Comparison of ENCODE assay signal across 9 mouse cellular contexts in the genomic region with DNA sequence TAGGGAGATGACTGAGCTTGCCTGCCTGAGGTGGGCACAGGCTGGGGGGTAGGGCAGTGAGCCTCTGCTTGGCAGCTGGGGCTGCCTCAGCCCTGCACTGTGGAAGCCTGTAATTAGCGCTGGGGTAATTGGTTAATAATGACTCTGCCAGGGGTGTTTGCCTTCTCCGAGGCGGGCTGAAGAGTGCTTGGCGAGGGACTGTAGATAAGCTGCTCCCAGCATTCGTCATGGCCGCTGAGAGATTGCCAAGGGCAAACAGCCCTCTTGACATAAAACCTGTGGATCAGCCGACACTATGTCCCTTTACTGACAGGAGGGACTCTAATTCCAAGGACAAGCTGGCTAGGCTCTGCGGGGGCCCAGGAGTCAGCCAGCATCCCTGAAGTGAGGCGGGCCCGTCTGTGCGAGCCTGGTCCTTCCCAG. TPM values are rescaled to one million over a fixed set of nuclear protein-coding genes. Genes with fewer than 3 reads are reported as not detected.
DNase-seq lines count a peak whose midpoint lies in the region; ATAC-seq and TF ChIP-seq lines count a peak whose summit lies in the region.
"Had no signal": no experiment of that assay in that cellular context is flagged by ENCODE, and none has a peak within 500 bp of the region (broad histone marks: within the 10 kb centered on the region; RNA-seq: fewer than 3 reads in every experiment).

No protein-coding gene starts in this region.

- H3K4me2 ChIP-seq in heart, embryonic 14.5 days (ENCODE audit: low read length), result peak overlapping the region; percentile 37

- TF ChIP-seq CTCF in E14TG2a.4 (conservative IDR thresholded peaks at IDR 0.05; ENCODE audit: low read length), result no peak
- TF ChIP-seq CTCF in kidney, adult 2 months (conservative IDR thresholded peaks at IDR 0.05; ENCODE audit: insufficient read depth, insufficient read length, low read depth, low read length), result no peak

- no peak for TF ChIP-seq POLR2A in kidney, adult 2 months (IDR thresholded peaks at IDR 0.05; ENCODE audit: low read depth, low read length)

- no peak overlapping the region for H3K4me3 ChIP-seq in heart, embryonic 14.5 days (ENCODE audit: control insufficient read depth in 1 of 2, insufficient read depth in 1 of 2, low read depth in 1 of 2, low read length in 2 of 2)
- H3K4me3 ChIP-seq in E14TG2a.4 (replicated peaks; ENCODE audit: low read length), result 0 out of 2 replicates have a peak overlapping the region, but pooled peaks have one; percentile 77
- peak overlapping the region; percentile 27; the same call in 1 of the 2 replicates for H3K4me3 ChIP-seq in embryonic facial prominence, embryonic 10.5 days
- H3K4me3 ChIP-seq in limb, embryonic 10.5 days, result peak overlapping the region; percentile 25; the same call in 1 of the 2 replicates
- H3K4me3 ChIP-seq in kidney, adult 2 months (ENCODE audit: insufficient read depth, low read depth, low read length), result no peak overlapping the region

- intact Hi-C loops in heart, postnatal 25 days (cut with DNase I), result no loop called here

- ATAC-seq in heart, embryonic 14.5 days (ENCODE audit: insufficient number of reproducible peaks, insufficient read depth, low FRiP score, low read depth), result no peak

- peak overlapping the region; percentile 40; the same call in 1 of the 2 replicates for H3K9ac ChIP-seq in heart, embryonic 14.5 days (ENCODE audit: low read length)

- H3K9me3 ChIP-seq in heart, embryonic 14.5 days (ENCODE audit: control insufficient read depth, low read length), result no peaks in the 10 kb centered on the region
- H3K9me3 ChIP-seq in E14TG2a.4 (ENCODE audit: low read length), result no peaks in the 10 kb centered on the region
- no peaks in the 10 kb centered on the region for H3K9me3 ChIP-seq in embryonic facial prominence, embryonic 10.5 days
- H3K9me3 ChIP-seq in limb, embryonic 10.5 days (replicated peaks), result no peaks in the 10 kb centered on the region

- H3K27me3 ChIP-seq in heart, embryonic 14.5 days (ENCODE audit: control insufficient read depth, insufficient read depth, low read length), result peaks cover 56% of the 10 kb centered on the region
- peaks cover 51% of the 10 kb centered on the region for H3K27me3 ChIP-seq in E14TG2a.4 (ENCODE audit: insufficient read depth, low read length)
- peaks cover 72% of the 10 kb centered on the region for H3K27me3 ChIP-seq in embryonic facial prominence, embryonic 10.5 days (replicated peaks; ENCODE audit: low read depth, poor library complexity, severe bottlenecking)
- peaks cover 72% of the 10 kb centered on the region for H3K27me3 ChIP-seq in limb, embryonic 10.5 days (ENCODE audit: low read depth, poor library complexity, severe bottlenecking)
- H3K27me3 ChIP-seq in kidney, adult 2 months (replicated peaks; ENCODE audit: control insufficient read depth, insufficient read depth, low read length), result no peaks in the 10 kb centered on the region

- WGBS in heart, embryonic 14.5 days, result 13% methylated on average over 11 of the region's 11 CpGs
- 36% methylated on average over 11 of the region's 11 CpGs for WGBS in embryonic facial prominence, embryonic 10.5 days
- WGBS in limb, embryonic 10.5 days, result 29% methylated on average over 11 of the region's 11 CpGs
- WGBS in kidney, adult 2 months, result 31% methylated on average over 11 of the region's 11 CpGs

- no peak for DNase-seq in heart, postnatal 25 days (ENCODE audit: low spot score)
- DNase-seq in embryonic facial prominence, embryonic 10.5 days (ENCODE audit: low spot score), result no peak
- no peak for DNase-seq in limb, embryonic 10.5 days (ENCODE audit: low spot score)
- DNase-seq in gastrocnemius, adult 18-20 months (ENCODE audit: low spot score), result no peak
- no peak for DNase-seq in kidney, adult 2 months
- no peak for DNase-seq in adrenal gland, postnatal 36 days
- DNase-seq: kidney, adult 8-10 months had no signal

- peaks cover 28 to 47% of the 10 kb centered on the region in 2 experiments for H3K4me1 ChIP-seq in heart, embryonic 14.5 days (ENCODE audit: control insufficient read depth in 2 of 2, insufficient read depth in 2 of 2, low read length in 2 of 2)
- peaks cover 92% of the 10 kb centered on the region for H3K4me1 ChIP-seq in E14TG2a.4 (replicated peaks; ENCODE audit: low read depth, low read length)
- H3K4me1 ChIP-seq in embryonic facial prominence, embryonic 10.5 days, result peaks cover 59% of the 10 kb centered on the region
- peaks cover 52% of the 10 kb centered on the region for H3K4me1 ChIP-seq in limb, embryonic 10.5 days
- H3K4me1 ChIP-seq in kidney, adult 2 months (ENCODE audit: control insufficient read depth, insufficient read depth, low read length), result peaks cover 7% of the 10 kb centered on the region

- no peak overlapping the region for H3K27ac ChIP-seq in heart, embryonic 14.5 days (replicated peaks in 1 of 2; ENCODE audit: control insufficient read depth in 1 of 2, insufficient read depth in 1 of 2, low read depth in 2 of 2, low read length in 2 of 2)
- H3K27ac ChIP-seq in embryonic facial prominence, embryonic 10.5 days (replicated peaks), result no peak overlapping the region
- H3K27ac ChIP-seq in limb, embryonic 10.5 days, result no peak overlapping the region
- H3K27ac ChIP-seq in kidney, adult 2 months (ENCODE audit: insufficient read depth, low read depth, low read length), result no peak overlapping the region

- H3K36me3 ChIP-seq in heart, embryonic 14.5 days (ENCODE audit: control insufficient read depth, insufficient read depth, low read length), result peaks cover 15% of the 10 kb centered on the region
- H3K36me3 ChIP-seq in E14TG2a.4 (ENCODE audit: insufficient read depth, low read length), result peaks cover 25% of the 10 kb centered on the region
- peaks cover 60% of the 10 kb centered on the region for H3K36me3 ChIP-seq in embryonic facial prominence, embryonic 10.5 days (replicated peaks)
- H3K36me3 ChIP-seq in limb, embryonic 10.5 days, result peaks cover 22% of the 10 kb centered on the region
- H3K36me3 ChIP-seq in kidney, adult 2 months (ENCODE audit: control insufficient read depth, insufficient read depth, low read length), result no peaks in the 10 kb centered on the region

RNA-seq across cellular contexts. Expression of a gene that starts 4.0 kb away (rescaled TPM):
- 28.9 and 30.8 TPM in 2 replicates for polyA plus RNA-seq in heart, embryonic 14.5 days (2014; fragmentation: Nextera tagmentation; extraction: Ambion mirVana)
- total RNA-seq in heart, postnatal 25 days (2021), result 10 to 100 TPM; 11.4 to 13.8 TPM
- polyA plus RNA-seq in embryonic facial prominence, embryonic 10.5 days (2016; fragmentation: Nextera tagmentation; extraction: Ambion mirVana), result 53.7 and 56.2 TPM in 2 replicates
- 58.2 and 60.9 TPM in 2 replicates for polyA plus RNA-seq in limb, embryonic 10.5 days (2016; fragmentation: Nextera tagmentation; extraction: Ambion mirVana)
- total RNA-seq in gastrocnemius, adult 18-20 months (2021), result 1 to 10 TPM; 6.8 to 7.1 TPM
- polyA plus RNA-seq in kidney, adult 2 months (2012; rRNA removed), result 47.8 and 52.5 TPM in 2 replicates
- total RNA-seq in adrenal gland, postnatal 36 days (2021), result 10 to 100 TPM; 24.6 to 32.0 TPM

RNA-seq across cellular contexts. Expression of a gene that starts 12.9 kb away (rescaled TPM):
- 1.4 TPM in 2 replicates for polyA plus RNA-seq in heart, embryonic 14.5 days (2014; fragmentation: Nextera tagmentation; extraction: Ambion mirVana)
- total RNA-seq in heart, postnatal 25 days (2021), result 1 to 10 TPM; 1.3 to 1.6 TPM
- polyA plus RNA-seq in embryonic facial prominence, embryonic 10.5 days (2016; fragmentation: Nextera tagmentation; extraction: Ambion mirVana), result 5.0 and 5.5 TPM in 2 replicates
- 6.1 and 6.3 TPM in 2 replicates for polyA plus RNA-seq in limb, embryonic 10.5 days (2016; fragmentation: Nextera tagmentation; extraction: Ambion mirVana)
- under 1 TPM; 0.78 to 0.97 TPM for total RNA-seq in gastrocnemius, adult 18-20 months (2021)
- 9.1 and 12.2 TPM in 2 replicates for polyA plus RNA-seq in kidney, adult 2 months (2012; rRNA removed)
- 1 to 10 TPM; 2.2 to 3.3 TPM for total RNA-seq in adrenal gland, postnatal 36 days (2021)

RNA-seq across cellular contexts. Expression of a gene that starts 13.4 kb away (rescaled TPM):
- 1.4 and 1.6 TPM in 2 replicates for polyA plus RNA-seq in heart, embryonic 14.5 days (2014; fragmentation: Nextera tagmentation; extraction: Ambion mirVana)
- 1 to 10 TPM; 1.9 to 2.1 TPM for total RNA-seq in heart, postnatal 25 days (2021)
- 6.6 TPM in 2 replicates for polyA plus RNA-seq in embryonic facial prominence, embryonic 10.5 days (2016; fragmentation: Nextera tagmentation; extraction: Ambion mirVana)
- 5.4 and 6.6 TPM in 2 replicates for polyA plus RNA-seq in limb, embryonic 10.5 days (2016; fragmentation: Nextera tagmentation; extraction: Ambion mirVana)
- total RNA-seq in gastrocnemius, adult 18-20 months (2021), result 1 to 10 TPM; 3.4 to 4.1 TPM
- 24.7 and 25.1 TPM in 2 replicates for polyA plus RNA-seq in kidney, adult 2 months (2012; rRNA removed)
- 10 to 100 TPM; 11.0 to 13.7 TPM for total RNA-seq in adrenal gland, postnatal 36 days (2021)

RNA-seq across cellular contexts. Expression of a gene that starts 20.6 kb away (rescaled TPM):
- polyA plus RNA-seq in heart, embryonic 14.5 days (2014; fragmentation: Nextera tagmentation; extraction: Ambion mirVana), result 0.78 and 1.4 TPM in 2 replicates
- 1 to 10 TPM; 3.4 to 4.0 TPM for total RNA-seq in heart, postnatal 25 days (2021)
- 11.8 and 12.6 TPM in 2 replicates for polyA plus RNA-seq in embryonic facial prominence, embryonic 10.5 days (2016; fragmentation: Nextera tagmentation; extraction: Ambion mirVana)
- 0.90 and 2.9 TPM in 2 replicates for polyA plus RNA-seq in limb, embryonic 10.5 days (2016; fragmentation: Nextera tagmentation; extraction: Ambion mirVana)
- under 1 TPM; 0.18 to 0.31 TPM for total RNA-seq in gastrocnemius, adult 18-20 months (2021)
- 0.74 and 0.95 TPM in 2 replicates for polyA plus RNA-seq in kidney, adult 2 months (2012; rRNA removed)
- 1 to 10 TPM in 1 of 2 experiments, under 1 TPM in 1; 0.70 to 1.5 TPM for total RNA-seq in adrenal gland, postnatal 36 days (2021)

RNA-seq across cellular contexts. Expression of a gene that starts 24.1 kb away (rescaled TPM):
- 648 and 723 TPM in 2 replicates for polyA plus RNA-seq in heart, embryonic 14.5 days (2014; fragmentation: Nextera tagmentation; extraction: Ambion mirVana)
- total RNA-seq in heart, postnatal 25 days (2021), result 100 to 1,000 TPM; 703 to 732 TPM
- polyA plus RNA-seq in embryonic facial prominence, embryonic 10.5 days (2016; fragmentation: Nextera tagmentation; extraction: Ambion mirVana), result 1,079 and 1,119 TPM in 2 replicates
- 1,092 and 1,255 TPM in 2 replicates for polyA plus RNA-seq in limb, embryonic 10.5 days (2016; fragmentation: Nextera tagmentation; extraction: Ambion mirVana)
- 100 to 1,000 TPM; 703 to 778 TPM for total RNA-seq in gastrocnemius, adult 18-20 months (2021)
- 1,371 and 1,777 TPM in 2 replicates for polyA plus RNA-seq in kidney, adult 2 months (2012; rRNA removed)
- 1,000 to 10,000 TPM; 1,173 to 1,236 TPM for total RNA-seq in adrenal gland, postnatal 36 days (2021)

Comparison
In these comparisons a context has a peak if more than half of its experiments do, and no peak if none do; other contexts are left out.
1. H3K4me3 ChIP-seq: peak in E14TG2a.4 (single experiment), embryonic facial prominence, embryonic 10.5 days (single experiment) and limb, embryonic 10.5 days (single experiment); none in heart, embryonic 14.5 days (0 of 2) and kidney, adult 2 months (single experiment).